Mouse (Mus musculus) forelimb bud, embryonic 11.5 days (tissue): ENCODE data around the gene Fam78a.
A peak's percentile ranks its signal among the peaks of the same experiment; 100 is the strongest.

Source experiments
- DNase-seq: peaks from one replicate; pipeline ENCODE4 v3.0.0-alpha.2; 2012; ENCODE audit warnings: low read depth, low spot score

Fam78a gene

DNA sequence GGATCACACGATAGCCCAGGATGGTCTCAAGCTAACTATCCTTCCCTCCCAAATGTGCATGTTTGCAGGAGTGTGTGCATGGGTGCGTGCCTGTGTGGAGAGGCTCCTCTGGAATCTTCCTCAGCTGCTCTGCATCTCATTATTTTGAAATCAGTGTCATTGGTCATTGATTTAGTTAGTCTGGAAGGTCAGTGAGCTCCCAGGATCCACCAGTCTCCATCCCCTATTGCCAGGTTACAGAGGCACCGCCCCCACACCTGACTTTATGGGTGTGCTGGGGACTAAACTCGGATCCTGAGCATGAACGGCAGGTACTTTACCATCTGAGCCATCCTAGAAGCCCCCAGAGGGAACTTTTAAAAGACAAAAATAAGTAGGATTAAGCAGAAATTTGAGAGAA, 18.3 kb upstream of the Fam78a start:
- DNase-seq = no peak

DNA sequence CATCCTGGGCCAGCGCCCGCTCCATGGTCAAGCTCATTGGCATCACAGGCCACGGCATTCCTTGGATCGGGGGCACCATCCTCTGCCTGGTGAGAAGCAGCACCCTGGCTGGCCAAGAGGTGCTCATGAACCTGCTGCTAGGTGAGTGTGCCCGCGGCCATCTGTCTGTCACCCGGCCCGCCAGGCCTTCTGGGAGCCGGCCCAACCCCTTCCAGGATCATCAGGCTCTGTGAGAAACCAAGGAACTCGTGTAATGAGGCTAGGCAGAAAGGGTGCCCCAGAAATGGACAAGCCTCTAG, 11.4 kb upstream of the Fam78a start:
- no peak for DNase-seq

DNA sequence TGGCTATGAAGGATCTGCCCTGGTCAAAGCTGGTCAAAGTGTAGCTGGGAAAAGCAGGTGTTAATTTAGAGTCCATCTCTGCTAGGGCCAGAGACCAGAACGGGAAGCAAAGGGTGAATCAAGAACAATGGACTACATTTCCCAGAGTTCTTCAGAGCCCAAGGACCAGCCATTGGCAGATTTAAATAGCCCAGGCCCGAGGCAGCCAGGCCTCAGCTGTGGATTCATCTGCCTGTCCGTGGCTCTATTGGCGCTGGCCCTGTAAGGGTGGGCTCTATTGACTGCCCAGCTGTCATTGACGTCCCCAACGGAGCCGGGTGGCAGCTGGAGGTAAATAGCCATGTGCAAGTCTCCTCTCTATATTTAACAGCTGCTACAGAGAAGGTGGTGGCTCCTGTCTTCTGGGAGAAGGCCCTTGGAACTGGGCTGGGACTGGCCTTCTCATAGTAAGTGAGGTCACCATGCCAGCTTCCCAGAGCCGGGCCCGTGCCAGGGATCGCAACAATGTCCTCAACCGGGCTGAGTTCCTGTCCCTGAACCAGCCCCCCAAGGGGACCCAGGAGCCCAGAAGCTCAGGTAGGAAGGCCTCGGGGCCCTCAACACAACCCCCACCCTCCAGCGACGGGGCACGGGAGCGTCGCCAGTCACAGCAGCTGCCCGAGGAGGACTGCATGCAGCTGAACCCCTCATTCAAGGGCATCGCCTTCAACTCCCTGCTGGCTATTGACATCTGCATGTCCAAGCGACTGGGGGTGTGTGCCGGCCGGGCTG, 10.9 kb upstream of the Fam78a start, which contains the start of gene Plpp7:
Gene Plpp7, plus strand, starts transcription at position 178 of the 771 bp plus-strand sequence.
- peak; percentile 35 for DNase-seq

DNA sequence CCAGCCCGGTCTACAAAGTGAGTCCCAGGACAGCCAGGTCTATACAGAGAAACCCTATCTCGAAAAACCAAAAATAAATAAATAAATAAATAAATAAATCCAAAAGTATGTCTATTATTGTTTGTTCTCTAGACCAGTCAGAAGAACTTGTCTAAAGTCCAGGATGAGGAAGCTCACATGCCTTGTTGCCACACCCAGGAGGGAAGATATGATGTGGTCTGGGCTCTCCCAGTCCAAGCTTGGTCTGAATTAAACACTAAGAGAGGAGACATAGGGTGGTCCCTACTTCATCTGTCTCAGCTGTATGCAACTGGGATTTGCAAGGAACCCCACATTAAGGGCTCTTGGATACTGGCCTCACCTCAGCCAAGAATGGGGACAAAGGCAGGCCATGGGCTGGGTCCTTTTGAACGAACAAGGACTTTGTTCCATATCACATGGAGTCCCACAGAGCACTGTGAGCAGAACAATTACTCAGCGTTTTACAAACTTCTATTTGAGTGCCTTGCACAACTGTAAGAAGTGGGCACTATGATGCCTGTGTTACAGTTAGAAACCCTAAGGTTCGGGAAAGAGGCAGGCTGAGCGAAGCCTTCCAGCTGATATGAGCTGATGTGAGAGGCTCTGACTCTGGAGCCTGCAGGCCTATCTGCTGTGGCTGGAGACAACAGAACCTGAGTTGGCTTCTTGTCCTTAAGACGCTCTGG, 9.5 kb upstream of the Fam78a start:
- DNase-seq = no peak

DNA sequence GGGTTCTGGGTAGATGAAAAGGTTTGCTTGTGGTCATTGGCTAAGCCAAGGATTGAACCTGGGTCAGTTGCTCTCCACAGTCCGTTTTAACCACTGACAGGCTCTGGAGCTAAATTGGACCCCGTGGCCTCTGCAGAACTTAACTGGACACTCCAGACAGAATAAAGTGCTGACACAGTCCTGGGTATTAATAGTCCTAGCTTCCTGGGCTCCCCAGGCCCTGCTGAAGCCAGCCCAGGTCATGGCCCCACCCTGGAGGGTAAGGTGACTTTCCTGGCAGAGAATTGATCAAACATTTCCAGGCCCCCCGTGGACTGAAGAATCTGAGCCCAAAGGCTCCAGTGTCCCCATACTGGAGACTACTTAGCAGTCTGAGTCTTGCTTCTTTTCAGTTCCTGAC, 7.3 kb upstream of the Fam78a start:
- no peak for DNase-seq

DNA sequence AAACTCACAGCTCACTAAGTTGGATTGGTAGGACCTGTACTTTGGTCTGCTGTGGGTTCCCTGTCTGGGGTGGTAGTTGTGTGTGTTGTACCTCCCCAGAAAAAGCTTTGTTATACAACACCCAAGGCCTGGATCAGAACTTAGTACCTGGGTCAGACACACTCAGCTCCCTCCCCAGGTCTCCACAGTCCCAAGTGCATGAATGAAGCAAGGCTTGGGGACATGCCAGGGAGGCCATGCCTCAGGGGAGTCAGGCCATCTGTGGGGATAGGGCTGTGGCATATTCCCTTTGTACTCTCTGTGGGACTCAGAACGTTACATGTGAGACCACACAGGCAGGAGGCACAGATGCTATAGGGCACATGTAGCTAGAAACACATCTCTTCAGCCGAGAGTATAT, 5.5 kb upstream of the Fam78a start:
- no peak for DNase-seq

DNA sequence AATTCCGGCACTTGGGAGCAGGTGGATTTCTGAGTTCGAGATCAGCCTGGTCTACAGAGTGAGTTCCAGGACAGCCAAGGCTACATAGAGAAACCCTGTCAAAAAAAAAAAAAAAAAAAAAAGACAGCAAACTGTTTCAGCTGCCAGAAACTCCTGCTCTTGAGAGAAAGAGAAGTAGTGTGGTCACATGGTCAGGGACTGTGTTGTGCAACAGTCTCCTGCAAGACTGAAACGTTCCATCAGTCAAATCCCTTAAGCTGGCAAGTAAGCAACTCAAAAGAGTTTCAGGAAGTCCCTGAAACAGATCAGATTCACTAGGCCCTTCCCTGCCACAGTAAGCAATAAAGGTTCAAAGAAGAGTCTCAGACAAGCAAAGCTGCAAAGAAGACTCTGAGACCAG, 4.9 kb upstream of the Fam78a start:
- DNase-seq = no peak

DNA sequence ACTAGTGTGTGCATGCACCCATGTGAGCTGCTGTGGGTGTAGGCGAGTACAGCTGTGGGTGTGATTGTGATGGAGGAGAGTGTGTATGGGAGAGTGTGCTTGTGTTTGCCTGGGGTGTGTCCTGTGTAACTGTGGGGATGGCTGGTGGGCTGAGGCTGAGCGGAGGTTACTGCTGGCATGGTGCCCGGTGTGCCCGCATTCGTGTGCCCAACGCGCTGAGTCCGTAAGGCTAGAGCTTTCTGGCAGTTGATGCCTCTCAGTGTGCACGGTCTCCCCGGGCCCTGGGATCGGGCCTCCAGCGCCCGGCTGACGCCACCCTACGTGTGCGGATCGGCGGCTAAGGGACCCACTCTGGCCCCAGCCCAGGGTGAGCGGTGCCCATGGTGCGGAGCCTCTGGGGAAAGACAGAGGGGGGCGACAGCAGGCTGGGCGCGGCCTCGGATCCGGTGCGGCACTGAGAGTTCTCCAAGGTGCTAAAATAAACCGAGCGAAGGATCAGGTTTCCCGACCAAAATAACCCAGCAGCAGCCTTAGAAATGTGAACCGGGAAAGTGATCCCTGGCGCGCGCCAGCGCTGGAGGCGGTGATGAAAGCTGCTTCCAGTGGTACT, 3.8 kb upstream of the Fam78a start:
- peak; percentile 68 for DNase-seq

DNA sequence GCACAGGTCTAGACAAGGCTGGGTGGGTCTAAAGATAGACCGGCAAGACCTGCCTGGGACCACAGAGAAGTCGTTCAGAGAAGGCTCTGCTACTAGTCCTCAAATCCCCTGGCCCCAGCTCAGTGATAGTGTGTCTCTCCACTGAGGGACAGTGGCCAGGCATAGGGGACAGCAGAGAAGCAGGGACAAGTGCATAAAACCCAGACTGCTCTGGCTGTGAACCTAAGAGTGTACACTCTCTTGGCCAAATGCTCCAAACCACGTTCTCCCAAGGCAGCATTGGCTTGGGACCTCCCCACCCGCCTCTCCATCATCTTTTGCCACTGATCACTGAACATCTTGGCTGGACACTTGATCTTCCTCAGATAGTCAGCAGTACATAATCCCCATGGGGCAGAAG, 2.9 kb upstream of the Fam78a start:
- no peak for DNase-seq

DNA sequence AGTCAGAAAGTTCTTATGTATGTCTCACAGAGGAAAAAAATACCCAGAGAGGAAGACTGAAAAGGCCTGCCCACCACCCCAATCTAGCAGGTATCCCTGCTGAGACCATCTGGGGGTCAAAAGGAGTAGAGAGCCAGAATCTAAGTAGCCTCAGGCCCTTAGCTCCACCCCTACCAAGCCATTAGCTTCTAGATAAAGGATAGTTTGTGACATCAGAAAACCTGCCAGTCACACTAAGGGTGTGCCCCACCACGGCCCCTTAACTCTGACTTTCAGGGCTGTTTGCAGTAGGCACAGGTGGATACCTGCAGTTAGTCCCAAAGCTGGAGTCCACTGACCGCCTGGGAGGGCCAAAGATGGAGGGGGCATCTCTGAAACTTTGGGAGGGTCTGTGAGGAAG, 574 bp upstream of the Fam78a start:
- DNase-seq = no peak

DNA sequence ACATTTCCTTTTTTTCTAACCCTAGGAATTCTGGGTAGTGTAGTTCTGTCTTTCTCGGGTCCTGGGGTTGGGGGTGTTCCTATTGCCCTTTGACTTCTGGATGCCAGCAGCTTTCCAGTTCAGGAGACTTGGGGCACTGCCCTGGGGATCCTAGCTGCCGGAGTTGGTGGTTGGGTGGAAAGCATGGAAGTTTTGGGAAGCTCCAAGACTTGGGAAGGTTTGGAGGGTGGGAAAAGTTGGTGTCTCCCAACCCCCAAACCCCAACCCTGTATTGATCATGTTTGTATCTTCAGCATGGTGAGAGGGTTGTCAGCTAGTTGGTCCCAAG, 179 bp upstream of the Fam78a start:
- DNase-seq = no peak

DNA sequence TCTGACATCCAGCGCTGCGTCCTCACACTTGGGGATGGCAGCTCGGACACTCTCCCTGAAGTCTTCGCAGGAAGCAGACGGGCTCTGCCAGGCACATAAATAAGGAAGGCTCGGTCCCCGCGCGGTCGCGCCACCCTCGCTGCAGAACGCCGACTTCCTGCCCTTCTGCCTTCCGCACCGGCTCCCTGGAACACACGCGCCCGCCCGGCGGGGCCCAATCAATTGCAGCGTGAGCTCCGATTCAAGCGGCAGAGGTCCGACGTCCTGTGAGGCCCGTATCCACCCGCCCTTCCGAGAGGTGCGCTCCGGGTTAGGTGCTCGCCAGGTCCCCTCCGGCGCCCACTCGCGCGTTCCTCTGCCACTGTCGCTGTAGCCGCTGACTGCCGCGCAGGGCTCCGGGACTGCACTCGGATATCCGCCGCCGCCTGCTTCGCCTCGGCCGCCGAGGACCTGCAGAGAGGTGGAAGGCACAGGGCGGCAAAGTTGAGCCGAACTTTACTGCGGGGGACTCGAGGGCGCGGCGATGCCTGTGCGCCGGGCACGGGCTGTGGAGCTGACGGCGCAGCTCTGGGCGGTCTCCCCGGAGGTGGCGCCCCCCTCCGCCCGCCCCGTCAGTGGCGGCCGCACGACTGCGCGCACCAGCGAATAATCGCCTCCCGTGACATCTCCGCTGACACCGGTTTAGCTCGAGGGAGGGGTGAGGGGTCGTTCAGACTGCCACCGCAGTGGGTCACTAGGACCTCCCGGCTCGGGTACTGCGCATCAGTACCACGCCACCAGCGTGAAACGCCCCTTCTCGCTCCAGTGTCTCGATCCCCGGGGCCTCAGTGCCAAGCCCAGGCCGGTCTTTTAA, 1.3 kb downstream of the Fam78a start:
- no peak for DNase-seq

DNA sequence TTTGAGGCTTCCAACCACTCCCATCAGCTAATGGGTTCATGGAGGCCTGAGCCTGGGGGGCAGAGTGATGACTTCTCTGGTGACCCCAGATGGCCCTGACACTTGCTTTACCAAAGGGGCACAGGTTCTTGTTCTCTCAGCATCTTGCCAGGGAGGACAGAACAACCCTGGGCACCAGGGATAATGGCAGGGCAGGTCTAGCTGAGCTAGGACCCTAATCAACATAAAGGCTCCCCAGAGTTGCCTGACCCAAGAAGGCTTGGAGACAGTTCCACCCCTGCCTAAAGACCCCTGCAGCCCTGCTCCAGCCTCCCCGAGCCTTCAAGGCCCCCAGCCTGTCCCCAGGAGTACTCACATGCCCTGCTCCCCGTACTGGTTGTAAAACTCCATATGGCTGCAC, 2.4 kb downstream of the Fam78a start:
- DNase-seq = no peak

DNA sequence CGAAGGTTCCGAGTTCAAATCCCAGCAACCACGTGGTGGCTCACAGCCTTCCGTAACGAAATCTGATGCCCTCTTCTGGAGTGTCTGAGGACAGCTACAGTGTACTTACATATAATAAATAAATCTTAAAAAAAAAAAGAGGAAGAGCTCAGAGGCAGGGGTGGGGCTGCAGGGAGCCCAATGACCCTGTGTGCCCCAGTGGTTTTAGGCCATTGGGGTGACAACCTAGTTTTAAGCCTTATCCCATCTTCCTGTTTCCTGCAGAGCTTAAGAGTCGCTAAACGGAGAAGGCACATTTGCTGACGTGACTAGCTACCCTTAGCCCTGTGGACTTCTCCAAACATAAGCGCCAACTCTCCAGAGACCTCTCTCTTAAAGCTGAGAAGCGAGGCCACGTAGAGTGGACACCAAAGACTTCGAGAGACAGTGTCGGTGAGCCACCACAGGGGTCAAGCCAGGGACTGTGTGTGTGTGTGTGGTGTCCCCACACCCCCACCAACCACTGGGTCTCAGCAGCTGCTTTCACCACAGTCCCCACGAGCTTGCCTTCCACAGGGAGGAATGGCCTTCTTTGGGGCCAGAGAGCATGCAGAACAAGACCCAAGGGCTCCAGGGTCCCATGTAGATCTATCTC, 3.2 kb downstream of the Fam78a start:
- no peak for DNase-seq

DNA sequence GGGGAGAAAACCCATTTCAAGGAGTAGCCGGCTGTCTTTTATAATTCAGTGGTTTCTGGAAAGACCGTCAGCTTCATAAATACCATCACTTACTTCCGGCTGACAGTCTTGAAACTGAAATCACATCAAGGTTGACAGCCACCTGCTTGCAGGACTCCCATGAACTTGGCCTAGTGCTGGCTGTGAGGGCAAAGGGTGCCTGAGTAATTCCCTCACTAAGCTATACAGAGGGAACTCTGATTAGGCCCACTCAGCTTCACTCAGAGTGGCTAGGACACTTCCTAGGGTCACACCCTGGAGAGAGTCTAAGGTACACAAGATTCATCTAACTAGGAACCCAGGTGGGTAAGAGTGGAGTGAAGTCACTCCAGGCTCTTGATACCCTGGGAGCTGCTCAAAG, 4.0 kb downstream of the Fam78a start:
- DNase-seq = no peak

DNA sequence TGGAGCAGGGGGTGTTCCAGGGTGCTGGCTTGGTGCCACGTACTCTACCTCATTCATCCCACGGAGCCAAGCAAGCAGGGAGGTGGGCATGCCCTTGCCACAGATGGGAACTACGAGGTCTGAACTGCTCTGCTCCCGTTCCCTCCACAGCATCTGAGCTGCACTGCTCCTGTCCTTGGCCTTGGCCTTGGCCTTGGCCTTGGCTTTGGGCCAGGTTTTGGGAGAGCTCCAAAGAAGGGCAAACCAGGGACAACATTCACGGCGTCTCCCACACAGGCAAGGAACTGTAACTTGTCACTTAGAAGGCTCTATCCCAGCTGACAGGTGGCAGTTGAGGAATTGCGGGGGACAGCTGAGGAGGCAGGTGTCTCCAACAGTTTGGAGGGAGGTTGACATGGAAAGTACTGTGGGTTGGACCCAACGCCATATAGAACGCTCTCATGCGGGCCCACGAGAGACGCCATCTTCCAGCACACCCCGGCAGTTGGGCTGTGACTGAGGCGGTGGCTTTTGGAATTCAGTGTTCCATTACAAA, 5.4 kb downstream of the Fam78a start:
- no peak for DNase-seq

DNA sequence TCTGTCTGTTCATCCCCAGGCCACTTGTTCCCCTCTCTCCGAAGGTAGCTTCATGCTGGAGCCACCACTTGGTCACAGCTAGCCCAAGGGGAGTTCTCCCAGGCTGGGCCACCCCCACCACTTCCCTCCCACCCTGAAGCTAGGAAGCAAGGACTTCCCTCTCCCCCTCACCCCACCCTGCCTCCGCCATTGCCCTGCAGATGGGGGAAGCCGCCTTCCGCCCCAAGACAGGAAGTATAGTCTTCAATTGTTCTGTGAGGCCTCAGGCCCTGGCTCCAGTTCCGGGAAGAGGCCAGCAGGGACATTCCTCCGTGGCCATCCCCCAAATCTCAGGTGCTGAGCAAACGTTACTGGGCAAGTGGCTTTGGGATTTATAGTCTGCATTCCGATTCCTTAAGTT, 6.1 kb downstream of the Fam78a start:
- no peak for DNase-seq

DNA sequence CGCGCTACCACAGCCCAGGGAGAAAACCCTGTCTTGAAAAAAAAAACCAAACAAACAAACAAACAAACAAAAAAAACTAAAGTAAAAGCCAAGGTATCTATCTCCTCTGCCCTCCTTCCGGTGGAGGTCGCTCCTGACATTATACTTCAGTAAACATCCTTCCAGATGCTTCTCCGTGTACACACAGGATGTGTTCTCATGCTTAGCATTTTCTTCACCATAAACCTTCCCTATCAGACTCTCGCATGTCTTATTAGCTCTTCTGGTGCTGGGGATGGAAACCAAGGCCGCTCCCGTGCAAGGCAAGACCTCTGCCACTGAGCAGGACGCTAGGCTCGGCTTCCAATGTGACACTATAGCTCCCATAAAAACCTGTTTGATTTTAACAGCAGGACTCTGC, 6.9 kb downstream of the Fam78a start:
- DNase-seq = no peak

DNA sequence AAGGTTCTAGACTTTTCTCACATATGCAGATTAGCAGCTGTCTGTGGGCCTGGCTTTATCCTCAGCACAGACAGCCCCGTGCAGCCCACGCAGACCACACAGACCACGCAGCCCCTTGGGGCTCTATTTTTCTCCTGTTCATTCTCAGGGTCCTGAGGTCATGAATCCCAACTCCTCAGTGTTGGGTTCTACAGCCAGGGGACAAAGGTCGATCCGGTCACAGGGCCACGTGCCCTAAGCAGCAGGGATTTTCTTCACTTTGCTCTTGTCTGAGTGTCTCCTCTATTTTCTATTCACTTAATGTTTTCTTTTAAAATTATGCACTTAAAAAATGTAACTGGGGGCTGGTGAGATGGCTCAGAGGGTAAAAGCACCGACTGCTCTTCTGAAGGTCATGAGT, 9.3 kb downstream of the Fam78a start:
- no peak for DNase-seq

DNA sequence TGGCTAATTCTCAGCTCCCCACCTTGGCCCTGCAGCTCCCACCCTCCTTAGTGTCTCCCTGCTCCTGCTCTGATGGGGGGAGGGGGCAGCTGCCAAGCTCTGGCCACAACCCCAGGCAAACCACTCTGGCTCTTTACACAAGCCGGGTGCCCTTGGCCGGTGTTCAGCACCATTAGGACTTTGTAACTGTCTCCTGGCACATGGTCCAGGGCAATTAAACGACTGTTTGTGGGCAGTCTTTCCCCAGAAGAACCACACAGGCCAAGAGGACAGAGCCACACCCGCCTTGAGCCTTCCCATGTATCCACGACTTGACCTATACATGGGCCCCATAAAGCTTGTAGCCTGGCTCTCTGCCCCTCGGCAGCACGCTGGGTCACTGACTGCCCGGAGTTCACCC, 10.3 kb downstream of the Fam78a start:
- DNase-seq = no peak

DNA sequence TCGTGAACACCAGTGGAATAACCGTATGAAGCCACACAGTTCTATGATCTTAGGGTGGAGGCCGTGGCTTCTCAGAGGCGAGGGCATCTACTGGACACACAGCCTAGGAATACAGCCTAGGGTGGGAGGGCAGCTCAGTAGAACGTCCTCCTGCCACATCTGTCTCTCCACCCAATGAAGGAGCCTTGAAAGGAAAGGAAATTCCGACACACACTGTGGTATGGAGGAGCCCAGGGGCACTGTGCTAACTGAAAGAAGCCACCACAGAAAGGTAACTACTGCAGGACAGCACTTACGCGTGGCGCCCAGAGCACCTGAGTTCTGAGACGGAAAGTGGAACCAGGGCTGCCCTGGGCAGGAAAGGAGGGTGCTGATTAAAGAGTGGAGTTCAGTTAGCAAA, 13.9 kb downstream of the Fam78a start:
- DNase-seq = no peak
